Mouse (Mus musculus): ENCODE measurements at regions not wholly inside any gene's neighbourhood (a gene's known extent, or its start where the extent isn't known, plus 50 kb on each side); places are given as distances from the start of the nearest gene placed in this dataset.

DNA sequence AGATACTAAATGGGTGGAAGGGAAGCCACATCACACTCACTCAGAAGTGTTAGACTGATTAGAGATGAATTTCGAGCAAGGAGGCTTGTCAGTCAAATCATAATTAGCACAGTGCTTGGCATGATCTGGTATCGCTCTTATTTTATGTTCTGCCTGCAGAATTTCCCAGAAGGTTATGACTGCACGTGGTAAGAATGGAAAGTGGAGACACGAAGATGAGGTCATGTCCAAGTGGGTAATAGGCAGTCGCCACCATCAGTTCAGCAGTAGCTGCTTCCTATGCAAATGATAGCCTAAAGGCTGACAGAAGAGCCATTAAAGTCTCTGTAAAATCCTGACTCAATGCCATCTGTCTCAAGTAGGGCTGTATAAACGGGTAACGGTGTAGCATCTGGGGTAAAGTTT lies 186.0 kb upstream of the Slc30a5 start:
- no peak for TF ChIP-seq POLR2A (IDR thresholded peaks at IDR 0.05; ENCODE audit: insufficient read length, low read depth)
- TF ChIP-seq TCF12 (IDR thresholded peaks at IDR 0.05; ENCODE audit: insufficient read depth, poor library complexity, severe bottlenecking) = no peak
- TF ChIP-seq USF1 (IDR thresholded peaks at IDR 0.05; ENCODE audit: low read depth) = no peak
